Mouse (Mus musculus) neural tube, embryonic 11.5 days (tissue): ENCODE results near the gene Gpr37l1. TPM values are rescaled to one million over a fixed set of nuclear protein-coding genes. Genes with fewer than 3 reads are reported as not detected.

Experiments used
- ATAC-seq: fragments of 200-750 bp; cut with Nextera tagmentation; 2 replicates; pipeline ENCODE4 v1.8.0; 2017; ENCODE audit warnings: moderate number of reproducible peaks, mild to moderate bottlenecking, moderate TSS enrichment, moderate library complexity; ENCODE audit not compliant: insufficient read depth, low FRiP score, low TSS enrichment
- DNase-seq: peaks from one replicate; pipeline ENCODE4 v3.0.0-alpha.2; 2015; ENCODE audit warnings: low spot score
- H3K27ac ChIP-seq: fragments of 300-500 bp; sonication (generic); 2 replicates; pipeline ENCODE4 v1.5.1; 2014; ENCODE audit warnings: low read depth, mild to moderate bottlenecking, low read length
- H3K27me3 ChIP-seq: fragments of 300-500 bp; sonication (generic); 2 replicates; pipeline ENCODE4 v1.6.1; 2014; ENCODE audit warnings: mild to moderate bottlenecking, low read length, mixed read lengths; ENCODE audit not compliant: control insufficient read depth, insufficient read depth
- H3K36me3 ChIP-seq: fragments of 300-500 bp; sonication (generic); 2 replicates; pipeline ENCODE4 v1.6.1; 2014; ENCODE audit warnings: mild to moderate bottlenecking, low read length, moderate library complexity, mixed read lengths; ENCODE audit not compliant: control insufficient read depth, insufficient read depth
- H3K4me1 ChIP-seq: fragments of 300-500 bp; sonication (generic); 2 replicates; pipeline ENCODE4 v1.6.1; 2014; ENCODE audit warnings: low read length, mixed read lengths; ENCODE audit not compliant: control insufficient read depth, insufficient read depth
- H3K4me2 ChIP-seq: fragments of 300-500 bp; sonication (generic); 2 replicates; pipeline ENCODE4 v1.6.1; 2014; ENCODE audit warnings: low read depth, mild to moderate bottlenecking, moderate library complexity
- H3K4me3 ChIP-seq: fragments of 300-500 bp; sonication (generic); 2 replicates; pipeline ENCODE4 v1.5.1; 2014; ENCODE audit warnings: low read depth, low read length
- H3K9ac ChIP-seq: fragments of 300-500 bp; sonication (generic); 2 replicates; pipeline ENCODE4 v1.6.1; 2014; ENCODE audit warnings: mild to moderate bottlenecking, low read length
- H3K9me3 ChIP-seq: fragments of 300-500 bp; sonication (generic); 2 replicates; pipeline ENCODE4 v1.6.1; 2016; ENCODE audit warnings: low read length; ENCODE audit not compliant: control insufficient read depth
- WGBS: fragments of 180-500 bp; shearing (Covaris S2); extraction: QIAGEN DNeasy Blood & Tissue Kit; methylation state at CpG from one replicate; pipeline ENCODE4 v1.1.7; 2014; 5-methylcytosine and 5-hydroxymethylcytosine counted together
- polyA plus RNA-seq: library from polyadenylated mRNA; unstranded; fragments of >200 nt; fragmentation: Nextera tagmentation; extraction: Ambion mirVana; gene quantifications from 2 replicates; pipeline ENCODE4 v1.2.1, GENCODE M21; 2014

The Gpr37l1 gene
- polyA plus RNA-seq, 1 experiment from 2014 or later = not detected

GRCm38 (mm10) chr1:135183941-135184570 lies 16.6 kb upstream of the Gpr37l1 start:
- 74% methylated on average over 11 of the region's 11 CpGs for WGBS
- H3K9me3 ChIP-seq = no peaks in the 10 kb centered on the region
- no peak for DNase-seq
- ATAC-seq = no peak
- H3K27me3 ChIP-seq = peaks cover 6% of the 10 kb centered on the region; the same call in 1 of the 2 replicates
- no peak overlapping the region for H3K4me2 ChIP-seq
- H3K27ac ChIP-seq = no peak overlapping the region
- H3K9ac ChIP-seq = no peak overlapping the region
- H3K4me3 ChIP-seq = no peak overlapping the region
- H3K36me3 ChIP-seq = no peaks in the 10 kb centered on the region
- no peaks in the 10 kb centered on the region for H3K4me1 ChIP-seq

DNA sequence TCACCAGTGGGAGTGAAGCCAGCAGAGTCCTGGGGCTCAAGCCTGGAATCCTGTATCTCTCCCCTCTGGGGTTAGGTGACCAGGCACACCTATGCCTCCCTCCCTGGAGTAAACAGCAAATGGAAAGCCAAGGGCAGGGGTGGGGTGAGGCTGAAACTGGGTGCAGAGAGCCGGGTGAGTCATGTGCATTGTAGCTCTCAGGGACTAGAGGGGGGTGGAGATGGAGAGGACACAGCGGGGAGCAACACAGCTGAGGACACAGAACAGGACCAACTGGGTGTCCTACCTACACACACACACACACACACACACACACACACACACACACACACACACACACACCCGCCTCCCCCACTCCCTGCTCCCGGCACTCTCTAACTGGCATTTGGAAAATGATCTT lies 16.0 kb upstream of the Gpr37l1 start:
- ATAC-seq (no peak), DNase-seq (no peak)
- H3K36me3 ChIP-seq = no peaks in the 10 kb centered on the region
- H3K4me1 ChIP-seq = no peaks in the 10 kb centered on the region
- H3K4me3 ChIP-seq = no peak overlapping the region
- no peaks in the 10 kb centered on the region for H3K9me3 ChIP-seq
- no peak overlapping the region for H3K4me2 ChIP-seq
- no peak overlapping the region for H3K27ac ChIP-seq
- WGBS = 75% methylated on average over 4 of the region's 4 CpGs
- no peak overlapping the region for H3K9ac ChIP-seq
- H3K27me3 ChIP-seq = peaks cover 6% of the 10 kb centered on the region; the same call in 1 of the 2 replicates

- H3K36me3 ChIP-seq = no peaks in the 10 kb centered on the region
- no peak overlapping the region for H3K27ac ChIP-seq
- H3K4me2 ChIP-seq = no peak overlapping the region
- no peaks in the 10 kb centered on the region for H3K4me1 ChIP-seq
- H3K9ac ChIP-seq = no peak overlapping the region
- H3K4me3 ChIP-seq = no peak overlapping the region
- H3K9me3 ChIP-seq = no peaks in the 10 kb centered on the region
- no peak for ATAC-seq
- 76% methylated on average over 3 of the region's 3 CpGs for WGBS
- no peak for DNase-seq
- peaks cover 6% of the 10 kb centered on the region; the same call in 1 of the 2 replicates for H3K27me3 ChIP-seq
Observed at GRCm38 (mm10) chr1:135182975-135183374, 15.5 kb upstream of the Gpr37l1 start.

DNA sequence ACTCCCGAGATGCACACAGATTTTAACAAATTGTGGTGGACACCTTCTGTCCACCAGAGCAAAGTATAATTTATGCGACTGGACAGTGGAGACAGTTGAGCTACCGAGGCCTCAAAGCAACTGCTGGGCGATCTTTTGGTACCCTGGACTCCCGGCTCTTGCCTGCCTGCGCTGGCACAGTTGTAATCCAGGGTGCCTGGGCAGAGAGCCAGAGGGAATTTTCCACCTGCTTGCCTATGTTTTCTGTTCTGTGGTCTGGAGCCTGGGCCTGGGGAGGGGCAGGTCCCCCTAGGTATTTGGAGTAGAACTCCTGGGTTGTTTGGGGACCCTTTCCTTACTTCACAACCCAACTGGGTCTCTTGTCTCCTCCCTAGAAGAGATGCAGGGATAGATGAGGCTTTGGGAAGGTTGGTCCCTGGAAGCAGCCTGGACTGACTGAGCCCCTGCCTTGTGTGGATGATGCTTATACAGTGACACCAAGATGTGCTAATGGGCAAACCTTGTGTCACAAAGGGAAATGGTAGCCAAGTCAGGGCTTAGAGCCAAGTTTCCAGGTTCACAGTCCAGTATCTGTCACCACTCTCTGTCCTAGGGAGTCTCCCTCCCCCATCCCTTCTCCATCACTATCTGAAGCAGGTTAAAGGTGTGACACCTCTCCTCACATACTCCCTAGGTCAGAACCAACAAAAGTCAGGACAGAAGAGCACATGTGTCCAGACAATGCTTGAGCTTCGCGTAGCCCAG lies 14.6 kb upstream of the Gpr37l1 start:
- H3K4me1 ChIP-seq = no peaks in the 10 kb centered on the region
- no peak overlapping the region for H3K4me2 ChIP-seq
- 92% methylated on average over 8 of the region's 8 CpGs for WGBS
- no peak for DNase-seq
- H3K27me3 ChIP-seq = peaks cover 6% of the 10 kb centered on the region; the same call in 1 of the 2 replicates
- H3K9me3 ChIP-seq = no peaks in the 10 kb centered on the region
- no peaks in the 10 kb centered on the region for H3K36me3 ChIP-seq
- H3K4me3 ChIP-seq = no peak overlapping the region
- H3K9ac ChIP-seq = no peak overlapping the region
- no peak for ATAC-seq
- H3K27ac ChIP-seq = no peak overlapping the region

DNA sequence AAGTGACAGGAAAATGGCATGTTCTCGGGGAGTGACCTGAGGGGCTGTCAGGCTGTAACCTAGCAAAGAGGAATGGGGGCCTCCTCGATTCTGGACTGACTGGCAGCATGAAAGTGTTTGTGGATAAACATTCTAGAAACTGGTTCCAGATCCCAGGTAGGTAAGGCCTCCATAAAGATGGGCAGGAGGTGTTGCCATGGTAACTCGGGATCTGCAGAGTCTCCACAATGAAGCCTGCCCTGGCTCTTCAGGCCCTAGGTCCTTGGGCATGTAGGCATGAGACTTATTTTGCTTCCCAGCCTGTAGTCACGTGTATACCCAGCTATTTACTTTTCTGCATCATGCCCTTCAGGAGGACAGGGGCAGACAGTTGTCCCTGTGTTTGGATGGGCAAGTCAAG lies 13.8 kb upstream of the Gpr37l1 start:
- Histone ChIP-seq H3K27ac (no peak overlapping the region), H3K9me3 (no peaks in the 10 kb centered on the region), H3K4me3 (no peak overlapping the region), H3K4me1 (no peaks in the 10 kb centered on the region), H3K27me3 (peaks cover 6% of the 10 kb centered on the region; the same call in 1 of the 2 replicates), H3K9ac (no peak overlapping the region), H3K36me3 (no peaks in the 10 kb centered on the region), H3K4me2 (no peak overlapping the region)
- ATAC-seq (no peak), DNase-seq (no peak)
- 85% methylated on average over 4 of the region's 4 CpGs for WGBS

DNA sequence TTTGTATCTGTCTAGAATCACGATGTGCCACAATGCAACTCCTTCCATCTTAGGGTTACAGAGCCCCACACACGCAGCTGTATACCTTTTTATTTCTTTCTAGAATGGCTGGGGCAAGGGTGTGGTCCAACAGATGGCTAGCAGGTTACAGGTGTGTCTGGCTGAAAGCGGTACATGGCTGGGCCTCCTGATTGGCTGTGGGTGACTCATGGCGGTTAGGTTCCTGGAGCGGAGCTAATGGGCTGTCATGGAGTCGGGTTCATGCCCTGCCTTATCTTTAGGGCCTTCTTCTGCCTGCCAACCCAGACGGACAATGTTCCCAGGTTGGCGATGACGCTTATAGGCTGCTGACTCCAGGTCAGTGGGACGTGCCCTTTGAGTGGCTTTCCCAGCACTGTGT lies 13.3 kb upstream of the Gpr37l1 start:
- H3K27me3 ChIP-seq = peaks cover 5% of the 10 kb centered on the region; the same call in 1 of the 2 replicates

GRCm38 (mm10) chr1:135178863-135179262 lies 11.4 kb upstream of the Gpr37l1 start:
- Histone ChIP-seq H3K27ac (no peak overlapping the region), H3K36me3 (no peaks in the 10 kb centered on the region), H3K4me2 (no peak overlapping the region), H3K9ac (no peak overlapping the region), H3K4me3 (no peak overlapping the region), H3K4me1 (no peaks in the 10 kb centered on the region), H3K27me3 (no peaks in the 10 kb centered on the region), H3K9me3 (no peaks in the 10 kb centered on the region)
- ATAC-seq = no peak
- no peak for DNase-seq
- 88% methylated on average over 7 of the region's 7 CpGs for WGBS

More for the DNA sequence above, 13.3 kb upstream of the Gpr37l1 start:
- Histone ChIP-seq H3K4me3 (no peak overlapping the region), H3K9ac (no peak overlapping the region), H3K4me2 (no peak overlapping the region), H3K9me3 (no peaks in the 10 kb centered on the region), H3K27ac (no peak overlapping the region), H3K4me1 (no peaks in the 10 kb centered on the region), H3K36me3 (no peaks in the 10 kb centered on the region)
- 89% methylated on average over 10 of the region's 10 CpGs for WGBS
- ATAC-seq = no peak
- no peak for DNase-seq

- Histone ChIP-seq H3K9ac (no peak overlapping the region), H3K4me1 (no peaks in the 10 kb centered on the region), H3K4me3 (no peak overlapping the region), H3K27me3 (no peaks in the 10 kb centered on the region), H3K36me3 (no peaks in the 10 kb centered on the region), H3K27ac (no peak overlapping the region), H3K9me3 (no peaks in the 10 kb centered on the region), H3K4me2 (no peak overlapping the region)
- ATAC-seq (no peak), DNase-seq (no peak)
- WGBS = 93% methylated on average over 3 of the region's 3 CpGs
Observed at GRCm38 (mm10) chr1:135177724-135178123, 10.2 kb upstream of the Gpr37l1 start.

GRCm38 (mm10) chr1:135175176-135175575 lies 7.7 kb upstream of the Gpr37l1 start:
- Histone ChIP-seq H3K36me3 (no peaks in the 10 kb centered on the region), H3K4me1 (no peaks in the 10 kb centered on the region), H3K27ac (no peak overlapping the region), H3K27me3 (no peaks in the 10 kb centered on the region), H3K9me3 (no peaks in the 10 kb centered on the region), H3K4me2 (no peak overlapping the region), H3K9ac (no peak overlapping the region), H3K4me3 (no peak overlapping the region)
- no peak for DNase-seq
- no peak for ATAC-seq
- 88% methylated on average over 3 of the region's 3 CpGs for WGBS
